Mouse (Mus musculus) large intestine, adult 2 months (tissue): ENCODE results near the gene Tpm3. TPM values are rescaled to one million over a fixed set of nuclear protein-coding genes. Genes with fewer than 3 reads are reported as not detected.

ENCODE experiments used
- DNase-seq: peaks from one replicate; pipeline ENCODE4 v3.0.0-alpha.2; 2012; ENCODE audit warnings: low read depth, low spot score
- WGBS: fragments of 180-500 bp; shearing (Covaris S2); methylation state at CpG from one replicate; pipeline ENCODE4 v1.1.7; 2018; 5-methylcytosine and 5-hydroxymethylcytosine counted together
- polyA plus RNA-seq: library from polyadenylated mRNA; depleted of rRNA; stranded (reverse); fragments of >200 nt; gene quantifications from 2 replicates; pipeline ENCODE4 v1.2.3, GENCODE M21; 2012; rRNA removed

Gene Tpm3
- polyA plus RNA-seq, 1 experiment = 161 TPM

DNA sequence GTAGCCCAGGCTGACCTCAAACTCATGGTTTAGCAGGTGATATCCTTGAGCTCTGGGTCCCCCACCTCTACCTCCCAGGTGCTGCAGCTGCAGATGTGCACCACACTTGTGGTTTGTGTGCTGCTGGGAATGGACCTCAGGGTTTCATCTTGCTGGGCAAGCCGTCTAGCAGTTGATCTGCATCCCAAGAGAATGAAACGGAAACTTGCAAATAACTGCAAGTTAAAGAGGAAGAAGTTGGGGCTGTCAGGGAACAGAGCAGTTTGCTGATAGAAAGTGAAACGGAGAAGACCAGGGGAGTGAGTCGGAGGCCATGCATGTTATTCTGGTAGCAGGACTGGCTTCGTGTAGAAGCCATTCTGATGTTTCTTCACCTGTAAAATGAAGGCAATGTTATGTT lies 53.3 kb downstream of the Tpm3 start:
- WGBS = 57% methylated on average over 5 of the region's 5 CpGs
- no peak for DNase-seq

DNA sequence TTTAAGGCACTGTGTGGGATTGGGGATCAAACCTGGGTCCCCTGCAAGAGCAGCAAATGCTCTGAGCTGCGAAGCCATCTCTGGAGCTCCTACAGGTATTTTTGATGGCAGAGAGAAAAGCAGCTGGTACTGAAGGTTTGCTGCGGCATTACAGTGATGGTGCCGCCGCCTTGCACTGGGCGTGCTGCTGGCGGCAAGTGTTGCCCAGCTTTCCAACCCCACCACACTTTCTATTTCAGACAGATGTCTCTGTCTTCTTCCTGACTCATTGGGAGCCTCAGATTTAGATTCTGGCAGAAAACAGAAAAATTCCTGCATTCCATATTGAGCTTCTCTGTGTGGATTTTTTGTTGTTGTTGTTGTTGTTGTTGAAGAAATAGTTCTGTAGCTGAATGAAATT lies 55.4 kb downstream of the Tpm3 start:
- 95% methylated on average over 6 of the region's 6 CpGs for WGBS
- no peak for DNase-seq

DNA sequence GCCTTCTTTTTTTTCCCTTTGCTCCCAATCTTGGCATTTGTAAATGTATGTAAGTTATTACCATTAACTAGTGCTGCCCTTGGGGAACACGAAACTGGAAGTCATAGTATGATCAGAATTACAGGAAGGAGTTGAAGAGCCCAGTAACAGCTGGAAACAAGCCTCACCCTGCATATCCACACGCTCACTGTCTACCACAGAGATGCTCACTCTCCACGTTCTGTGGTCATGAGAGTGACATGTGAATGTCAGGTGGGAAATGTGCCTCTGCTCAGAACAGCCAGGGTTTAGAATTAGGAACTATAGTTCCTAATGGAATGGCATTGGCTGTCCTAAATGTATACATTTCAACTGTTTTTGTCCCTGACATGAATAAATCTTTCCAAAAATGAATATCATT lies 60.3 kb downstream of the Tpm3 start:
- WGBS = 72% methylated on average over 3 of the region's 3 CpGs

DNA sequence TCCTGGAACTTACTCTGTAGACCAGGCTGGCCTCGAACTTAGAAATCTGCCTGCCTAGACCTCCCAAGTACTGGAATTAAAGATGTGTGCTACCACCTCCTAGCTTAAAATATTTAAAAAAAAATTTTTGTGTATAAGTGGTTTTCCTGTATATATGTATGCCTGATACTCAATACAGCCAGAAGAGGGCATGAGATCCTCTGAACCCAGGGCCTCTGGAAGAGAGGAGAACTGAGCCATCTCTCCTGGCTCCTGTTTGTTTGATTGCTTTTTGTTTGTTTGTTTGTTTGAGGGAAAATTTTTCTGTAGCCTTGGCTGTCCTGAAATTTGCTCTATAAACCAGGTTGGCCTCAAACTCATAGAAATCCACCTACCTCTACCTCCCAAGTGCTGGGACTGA lies 60.9 kb downstream of the Tpm3 start:
- WGBS = 94% methylated on average over 1 of the region's 1 CpGs
- DNase-seq = no peak

More for the DNA sequence above, 60.3 kb downstream of the Tpm3 start:
- no peak for DNase-seq

DNA sequence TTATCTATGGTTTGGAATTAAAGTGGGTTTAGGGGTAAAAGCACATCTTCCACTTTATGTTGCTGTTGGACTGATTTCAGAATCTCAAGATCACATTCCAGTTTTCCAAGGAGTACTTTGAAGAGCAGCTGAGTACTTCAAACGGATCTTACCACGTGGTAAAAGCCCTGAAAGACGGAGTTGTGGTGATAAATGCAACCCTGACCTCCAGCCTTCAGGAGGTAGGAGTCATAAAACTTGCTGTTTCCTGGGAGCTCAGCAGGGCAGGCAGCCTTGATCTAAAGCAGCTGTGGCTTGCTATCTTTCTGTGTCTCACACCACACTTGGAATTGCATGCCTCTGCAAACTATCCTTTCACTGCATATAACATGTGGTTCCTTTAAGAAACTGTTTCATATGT lies 62.0 kb downstream of the Tpm3 start:
- WGBS = 10% methylated on average over 3 of the region's 3 CpGs
- no peak for DNase-seq

DNA sequence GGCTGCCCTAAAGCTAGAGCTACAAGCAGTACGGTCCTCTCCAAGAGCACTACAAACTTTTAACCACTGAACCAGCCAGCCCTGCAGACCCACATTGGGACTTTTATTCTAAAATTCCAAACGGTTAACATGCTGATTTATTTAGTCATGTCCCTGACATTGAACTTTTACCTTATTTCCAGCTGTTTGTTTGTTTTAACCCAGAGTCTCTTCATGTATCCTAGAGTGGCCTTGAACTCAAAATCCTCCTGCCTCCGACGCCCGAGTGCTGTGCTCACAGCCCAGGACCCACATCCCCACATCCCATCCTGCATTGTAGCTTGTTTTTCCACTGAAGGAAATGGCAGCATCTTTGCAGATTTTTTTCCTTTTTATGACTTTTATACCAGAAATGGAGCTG lies 62.5 kb downstream of the Tpm3 start:
- no peak for DNase-seq
- WGBS = 63% methylated on average over 5 of the region's 5 CpGs

DNA sequence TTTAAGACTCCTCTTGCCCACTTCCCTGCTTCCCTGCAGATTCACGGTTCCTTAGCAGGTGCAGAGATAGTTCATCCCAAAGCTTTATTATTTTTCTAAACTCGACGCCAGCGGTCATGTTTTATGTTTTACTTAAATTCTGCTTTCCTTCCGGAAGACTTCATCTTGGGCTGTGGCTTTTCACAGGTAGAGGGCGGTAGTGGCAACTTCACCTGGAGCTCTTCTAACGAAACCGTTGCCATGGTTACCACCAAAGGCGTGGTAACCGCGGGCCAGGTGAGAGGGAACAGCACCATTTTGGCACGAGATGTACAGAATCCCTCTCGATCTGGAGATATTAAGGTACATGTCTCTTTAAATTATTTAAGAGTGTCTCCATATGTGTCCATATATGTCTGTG lies 64.2 kb downstream of the Tpm3 start:
- DNase-seq = peak; percentile 56
- WGBS = 30% methylated on average over 13 of the region's 13 CpGs

DNA sequence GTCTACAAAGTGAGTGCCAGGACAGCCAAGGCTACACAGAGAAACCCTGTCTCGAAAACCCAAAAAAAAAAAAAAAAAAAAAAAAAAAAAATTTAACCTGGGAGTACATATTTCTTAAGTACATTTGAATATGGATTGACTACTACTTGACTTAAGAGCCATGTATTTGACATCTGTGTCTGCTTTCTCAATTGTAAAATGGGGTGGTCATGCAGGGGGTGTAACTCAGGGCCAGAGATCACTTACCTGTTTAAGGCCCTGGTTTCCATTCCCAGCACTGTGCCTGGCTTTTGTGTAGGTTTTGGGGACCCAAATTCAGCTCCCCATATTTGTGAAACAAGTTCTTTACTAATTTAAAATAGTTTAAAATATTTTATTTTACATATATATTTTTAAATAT lies 65.2 kb downstream of the Tpm3 start:
- no peak for DNase-seq
- no CpG with 5 or more reads among the region's 1 CpGs for WGBS

DNA sequence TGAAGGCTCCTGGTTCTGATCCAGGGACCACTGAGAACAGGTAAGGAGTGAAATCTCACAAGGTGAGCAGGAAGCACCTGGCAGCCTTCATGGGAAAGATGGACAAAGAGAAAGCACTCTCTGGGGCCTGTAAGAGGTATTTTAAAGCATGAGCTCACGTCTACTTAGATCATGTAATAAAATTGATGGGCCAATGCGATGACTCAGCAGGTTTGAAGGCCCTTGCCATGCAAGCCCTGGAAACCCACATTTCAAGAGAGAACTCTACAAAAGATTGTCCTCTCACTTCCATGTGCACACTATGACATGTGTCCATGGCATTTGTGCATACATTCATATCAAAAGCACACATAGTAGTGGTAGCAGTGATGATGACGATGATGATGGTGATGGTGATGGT lies 67.5 kb downstream of the Tpm3 start:
- DNase-seq = no peak
- WGBS = 75% methylated on average over 3 of the region's 3 CpGs

DNA sequence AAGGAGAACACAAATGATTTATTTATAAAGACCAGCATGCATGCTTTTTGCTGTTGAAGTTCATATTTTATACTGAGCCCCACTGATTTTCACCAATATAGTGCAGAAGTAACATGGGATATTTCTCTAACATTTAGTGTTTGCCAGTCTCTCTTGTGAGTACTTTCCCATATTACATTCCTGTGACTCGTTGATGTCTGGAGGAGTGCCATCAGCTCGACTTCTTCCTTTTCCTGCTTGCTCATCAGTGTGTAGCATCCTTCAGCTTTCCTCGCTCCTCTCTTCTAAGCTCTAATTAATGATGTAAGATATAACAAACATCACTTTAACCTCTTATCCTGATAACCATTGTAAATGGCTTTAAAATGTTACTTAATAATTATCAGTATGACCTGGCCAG lies 73.0 kb downstream of the Tpm3 start:
- WGBS = 53% methylated on average over 3 of the region's 3 CpGs

DNA sequence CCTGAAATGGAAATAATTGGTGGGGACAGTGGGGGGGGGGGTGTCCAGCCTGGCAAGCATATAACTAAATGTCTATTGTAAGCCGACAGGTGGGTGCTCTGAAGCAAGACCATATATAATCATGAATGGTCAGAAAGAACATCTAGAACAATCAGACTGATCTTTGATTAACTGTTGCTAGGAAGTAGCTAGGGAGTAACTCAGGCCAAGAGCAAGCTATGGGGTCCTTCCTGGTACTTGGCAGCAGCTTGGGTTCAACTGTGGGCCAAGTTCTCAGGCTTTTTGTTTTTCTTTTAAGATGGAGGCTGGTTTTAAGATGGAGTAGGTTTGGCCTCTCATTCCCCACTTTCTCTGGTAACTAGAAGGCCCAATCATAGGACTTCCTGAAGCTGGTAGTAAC lies 74.2 kb downstream of the Tpm3 start:
- WGBS = 97% methylated on average over 1 of the region's 1 CpGs
- DNase-seq = no peak

More for the DNA sequence above, 73.0 kb downstream of the Tpm3 start:
- DNase-seq = no peak

Other genes starting within 250 kb of the Tpm3 start
- gene She, start 241.3 kb upstream of the Tpm3 start, polyA plus RNA-seq = 0.60 and 0.86 TPM in 2 replicates
- 2.9 and 4.4 TPM in 2 replicates for gene Il6ra, start 159.5 kb upstream of the Tpm3 start, polyA plus RNA-seq
- 12.4 and 17.2 TPM in 2 replicates for gene Atp8b2, start 109.1 kb upstream of the Tpm3 start, polyA plus RNA-seq
- 60.1 and 80.7 TPM in 2 replicates for gene Hax1, start 73.9 kb upstream of the Tpm3 start, polyA plus RNA-seq
- gene 4933434E20Rik, start 21.0 kb upstream of the Tpm3 start, polyA plus RNA-seq = 41.1 and 46.7 TPM in 2 replicates
- gene Ubap2l, start 20.0 kb upstream of the Tpm3 start, polyA plus RNA-seq = 51.4 and 75.2 TPM in 2 replicates
- gene Nup210l, start 31.5 kb downstream of the Tpm3 start, polyA plus RNA-seq = 0.24 and 0.34 TPM in 2 replicates
- 2,294 and 2,765 TPM in 2 replicates for gene Rps27, start 141.0 kb downstream of the Tpm3 start, polyA plus RNA-seq
- 2.9 and 3.6 TPM in 2 replicates for gene Rab13, start 141.0 kb downstream of the Tpm3 start, polyA plus RNA-seq
- 53.6 and 59.5 TPM in 2 replicates for gene Jtb, start 158.9 kb downstream of the Tpm3 start, polyA plus RNA-seq
- 13.6 and 18.6 TPM in 2 replicates for gene Creb3l4, start 170.9 kb downstream of the Tpm3 start, polyA plus RNA-seq
- gene Slc39a1, start 175.5 kb downstream of the Tpm3 start, polyA plus RNA-seq = 76.1 and 83.3 TPM in 2 replicates
- gene Crtc2, start 181.5 kb downstream of the Tpm3 start, polyA plus RNA-seq = 25.7 and 33.4 TPM in 2 replicates
- 7.6 and 12.7 TPM in 2 replicates for gene Dennd4b, start 192.5 kb downstream of the Tpm3 start, polyA plus RNA-seq
- 7.7 and 13.4 TPM in 2 replicates for gene Gatad2b, start 220.5 kb downstream of the Tpm3 start, polyA plus RNA-seq